Mouse (Mus musculus): ENCODE results near the gene Ndufv1.
"Not testable (repeated sequence)": the region's sequence is repeated elsewhere in the genome, so short reads cannot be mapped to it uniquely, and the experiment has no call there.

Gene Ndufv1

DNA sequence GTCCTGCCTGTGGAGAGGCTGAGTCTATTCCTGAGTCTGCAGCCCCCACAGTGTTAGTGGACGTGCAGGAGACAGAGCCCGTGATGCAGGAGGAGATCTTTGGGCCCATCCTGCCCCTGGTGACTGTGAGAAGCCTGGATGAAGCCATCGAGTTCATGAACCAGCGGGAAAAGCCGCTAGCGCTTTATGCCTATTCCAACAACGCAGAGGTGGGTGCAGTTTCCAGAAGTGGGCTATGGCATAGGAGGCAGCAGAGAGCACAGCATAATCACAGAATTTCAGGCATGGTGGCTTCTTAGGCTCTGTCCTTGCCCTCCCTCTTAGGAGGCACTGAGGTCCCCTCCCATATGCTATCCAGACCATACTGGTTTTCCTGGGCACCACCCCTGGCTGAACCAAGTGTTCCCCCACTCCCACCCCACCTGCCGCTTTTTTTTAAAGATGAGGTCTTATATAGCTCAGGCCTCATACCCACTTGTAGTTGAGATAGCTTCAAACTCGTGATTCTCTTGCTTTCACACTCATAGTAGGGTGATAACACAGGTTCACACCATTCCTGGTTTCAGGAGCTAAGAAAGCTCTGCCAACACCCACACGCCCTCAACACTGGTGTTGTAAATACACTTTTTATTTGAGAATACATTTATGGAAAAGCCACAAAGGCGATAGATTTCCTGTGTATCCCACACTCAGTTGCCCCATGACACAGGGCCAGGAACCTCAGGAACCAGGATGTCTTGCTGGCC lies 46.1 kb downstream of the Ndufv1 start:
- no peak for DNase-seq

DNA sequence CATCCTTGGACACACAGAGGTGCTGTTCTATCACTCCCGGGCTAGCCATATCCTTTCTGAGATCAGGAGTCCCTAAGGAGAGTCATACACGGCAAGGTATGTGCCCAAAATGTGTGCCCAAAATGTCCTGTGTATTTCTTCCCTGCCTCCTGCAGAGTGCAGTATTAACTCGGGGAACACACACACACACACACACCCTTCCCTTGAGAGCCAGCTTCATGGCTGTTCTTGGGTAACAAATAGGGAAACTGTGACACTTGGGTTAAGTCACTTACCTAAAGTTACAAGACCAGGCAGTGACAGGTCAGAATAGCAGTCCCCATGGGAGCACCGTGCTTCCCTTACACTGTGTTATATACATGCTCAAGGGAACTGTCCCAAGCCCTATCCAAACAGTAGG lies 48.6 kb downstream of the Ndufv1 start:
- no peak for DNase-seq

DNA sequence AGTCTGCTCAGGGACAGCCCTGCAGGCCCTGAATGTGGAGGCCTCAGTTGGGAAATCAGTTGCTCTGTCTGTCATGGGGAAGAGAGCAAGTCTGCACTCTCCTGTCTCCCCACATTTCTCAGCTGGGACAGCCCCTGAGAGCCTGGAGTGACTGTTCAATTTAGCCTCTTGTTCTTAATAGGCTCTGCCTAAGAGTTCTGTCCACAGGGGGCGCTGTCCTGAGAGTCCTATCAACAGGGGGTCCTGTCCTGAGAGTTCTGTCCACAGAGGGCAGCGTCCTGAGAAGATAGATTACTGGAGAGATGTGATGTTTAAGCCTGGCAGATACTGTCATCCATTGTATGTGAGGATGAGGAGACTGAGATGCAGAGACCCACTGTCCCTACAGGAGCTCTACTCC lies 50.1 kb downstream of the Ndufv1 start:
- DNase-seq = peak; percentile 26

DNA sequence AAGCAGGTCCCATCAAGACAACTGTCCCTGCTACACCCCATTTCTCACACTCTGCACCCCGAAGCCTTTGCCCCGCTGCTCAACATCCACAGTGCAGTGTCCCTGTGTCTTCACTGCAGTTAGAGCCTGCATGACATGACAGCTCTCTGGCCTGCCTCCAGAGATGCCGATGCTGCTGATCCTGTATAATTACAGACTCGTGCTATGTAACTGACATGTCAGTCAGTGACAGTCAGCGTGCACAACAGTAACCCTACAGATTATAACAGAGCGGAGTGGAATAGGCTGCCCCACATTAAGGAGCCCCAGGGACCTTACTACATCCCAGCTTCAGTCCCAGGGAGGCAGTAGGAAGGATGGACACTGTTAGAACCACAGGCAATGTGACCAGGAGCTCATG lies 50.8 kb downstream of the Ndufv1 start:
- not testable (repeated sequence) for DNase-seq

DNA sequence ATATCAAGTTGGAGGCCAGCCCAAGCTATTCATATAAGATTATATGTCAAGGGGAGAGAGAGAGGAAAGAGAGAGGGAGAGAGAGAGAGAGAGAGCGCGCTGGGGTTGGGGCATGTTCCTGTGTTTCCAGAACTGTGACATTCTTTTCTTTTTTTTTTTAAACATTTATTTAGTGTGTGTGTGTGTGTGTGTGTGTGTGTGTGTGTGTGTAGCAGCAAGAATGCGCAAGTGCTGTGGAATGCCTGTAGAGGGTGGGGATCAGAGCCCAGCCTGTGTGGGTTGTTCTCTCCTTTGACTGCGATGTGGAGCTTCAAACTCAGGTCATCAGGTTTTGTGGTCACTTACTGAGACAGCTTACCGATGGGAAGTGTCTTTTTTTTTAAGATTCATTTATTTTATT lies 52.4 kb downstream of the Ndufv1 start:
- DNase-seq = no peak

DNA sequence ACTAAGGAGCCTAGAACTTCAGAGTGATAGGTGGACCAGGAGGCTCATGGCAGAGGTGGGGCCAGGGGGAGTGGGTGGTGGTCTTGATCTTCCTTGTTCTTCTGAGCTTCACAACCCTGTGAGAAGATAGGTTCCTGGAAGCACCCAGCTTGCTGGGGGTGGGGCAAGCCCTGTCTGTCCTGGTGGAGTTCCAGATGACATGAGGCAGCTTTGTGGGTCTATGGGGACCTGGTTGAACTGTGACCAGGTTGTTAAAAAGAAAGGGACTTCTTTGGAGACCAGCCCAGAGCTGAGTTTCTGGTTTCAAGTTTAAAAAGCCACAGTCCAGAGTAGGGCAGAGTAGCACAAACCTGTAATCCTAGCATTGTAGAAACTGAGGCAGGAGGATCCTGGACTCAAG lies 53.6 kb downstream of the Ndufv1 start:
- DNase-seq = no peak

DNA sequence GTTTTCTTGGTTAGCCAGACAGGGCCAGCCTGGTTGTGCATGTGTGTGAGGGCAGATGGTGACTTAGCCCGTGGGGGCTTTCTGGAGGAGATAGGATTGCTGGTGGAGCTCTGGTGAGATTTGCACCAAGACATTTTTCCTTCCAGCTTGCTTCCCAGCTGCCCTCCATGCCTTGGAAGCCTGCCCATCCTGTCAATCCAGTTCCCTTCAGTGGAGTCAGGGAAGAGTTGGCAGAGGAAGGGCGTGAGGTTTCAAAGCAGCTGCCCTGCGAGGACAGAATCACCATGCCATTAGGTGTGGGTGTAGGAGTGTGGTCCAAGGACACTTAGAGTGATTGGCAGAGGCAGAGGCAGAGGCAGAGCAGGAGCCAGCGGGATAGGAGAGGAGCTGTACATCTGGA lies 54.1 kb downstream of the Ndufv1 start, which contains the start of gene Aldh3b3:
Gene Aldh3b3 (plus strand): TSS at position 176 of the 400 bp plus-strand sequence.
- no peak for DNase-seq

Measured in liver (tissue).